Mouse (Mus musculus): ENCODE data around the gene Comt.

GRCm38 (mm10) chr16:18411026-18411649 is 15.5 kb downstream of the Comt start:
- TF ChIP-seq TAL1 (IDR thresholded peaks at IDR 0.05; ENCODE audit: low read length) (no peak), GATA1 (IDR thresholded peaks at IDR 0.05; ENCODE audit: low read length) (no peak)
